Comparison of ENCODE assay signal across 22 mouse cellular contexts in the genomic region with DNA sequence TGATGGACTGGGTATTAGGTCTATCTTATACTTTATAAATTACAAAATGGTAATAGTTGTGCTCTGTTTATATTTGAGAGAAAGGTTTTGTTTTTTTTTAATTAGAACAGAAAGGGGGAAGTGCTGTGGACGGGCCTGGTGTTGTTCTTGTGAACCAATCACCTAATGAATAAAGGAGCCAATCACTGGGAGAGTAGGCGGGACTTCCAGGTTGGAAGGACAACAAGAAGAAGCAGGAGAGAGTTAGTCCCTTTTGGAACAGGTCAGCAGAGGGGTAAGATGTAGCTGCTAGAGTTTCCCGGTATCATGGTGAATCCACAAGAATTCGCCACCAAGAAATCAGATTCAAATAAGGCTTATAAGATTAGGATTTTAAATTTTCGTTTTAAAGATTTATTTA.
"Had no signal": no experiment of that assay in that cellular context is flagged by ENCODE, and none has a peak within 500 bp of the region (broad histone marks: within the 10 kb centered on the region; RNA-seq: fewer than 3 reads in every experiment).

No protein-coding gene starts in this region.

- H3K9me3 ChIP-seq: hindbrain, embryonic 10.5 days; intestine, embryonic 15.5 days; limb, embryonic 10.5 days; liver, embryonic 13.5 days had no signal

- H3K9ac ChIP-seq: heart, embryonic 13.5 days; heart, embryonic 15.5 days; hindbrain, embryonic 12.5 days; hindbrain, embryonic 14.5 days; intestine, embryonic 15.5 days; limb, embryonic 12.5 days; liver, embryonic 13.5 days had no signal

- H3K36me3 ChIP-seq: heart, embryonic 13.5 days; heart, embryonic 15.5 days; hindbrain, embryonic 10.5 days; hindbrain, embryonic 12.5 days; intestine, embryonic 15.5 days; limb, embryonic 10.5 days; limb, embryonic 12.5 days; liver, embryonic 13.5 days had no signal

- DNase-seq: gastrocnemius, adult 2 months; gastrocnemius, postnatal 10 days; gastrocnemius, postnatal 25 days; heart, adult 2 months; heart, postnatal 4 days; kidney, adult 18-20 months; kidney, adult 8-10 months; kidney, postnatal 10 days; kidney, postnatal 25 days; kidney, postnatal 4 days; liver; liver, embryonic 13.5 days had no signal

- H3K27ac ChIP-seq: gastrocnemius, adult 2 months; heart, adult 2 months; heart, embryonic 13.5 days; heart, embryonic 15.5 days; hindbrain, embryonic 10.5 days; hindbrain, embryonic 12.5 days; hindbrain, embryonic 14.5 days; intestine, embryonic 15.5 days; layer of hippocampus, adult 2 months; left cerebral cortex, adult 2 months; limb, embryonic 10.5 days; limb, embryonic 12.5 days; liver, embryonic 13.5 days had no signal

- H3K4me3 ChIP-seq: gastrocnemius, adult 2 months; heart, adult 2 months; heart, embryonic 13.5 days; heart, embryonic 15.5 days; hindbrain, embryonic 10.5 days; hindbrain, embryonic 12.5 days; intestine, embryonic 15.5 days; layer of hippocampus, adult 2 months; left cerebral cortex, adult 2 months; limb, embryonic 10.5 days; limb, embryonic 12.5 days; liver, embryonic 13.5 days had no signal

- H3K27me3 ChIP-seq: heart, embryonic 13.5 days; heart, embryonic 15.5 days; hindbrain, embryonic 12.5 days; intestine, embryonic 15.5 days; limb, embryonic 12.5 days; liver, embryonic 13.5 days had no signal

- H3K4me1 ChIP-seq: heart, embryonic 13.5 days; heart, embryonic 15.5 days; hindbrain, embryonic 10.5 days; hindbrain, embryonic 12.5 days; intestine, embryonic 15.5 days; limb, embryonic 10.5 days; limb, embryonic 12.5 days; liver, embryonic 13.5 days had no signal
